Mouse (Mus musculus): ENCODE measurements at regions not wholly inside any gene's neighbourhood (a gene's known extent, or its start where the extent isn't known, plus 50 kb on each side); places are given as distances from the start of the nearest gene placed in this dataset.
"Not testable (repeated sequence)": the region's sequence is repeated elsewhere in the genome, so short reads cannot be mapped to it uniquely, and the experiment has no call there.

DNA sequence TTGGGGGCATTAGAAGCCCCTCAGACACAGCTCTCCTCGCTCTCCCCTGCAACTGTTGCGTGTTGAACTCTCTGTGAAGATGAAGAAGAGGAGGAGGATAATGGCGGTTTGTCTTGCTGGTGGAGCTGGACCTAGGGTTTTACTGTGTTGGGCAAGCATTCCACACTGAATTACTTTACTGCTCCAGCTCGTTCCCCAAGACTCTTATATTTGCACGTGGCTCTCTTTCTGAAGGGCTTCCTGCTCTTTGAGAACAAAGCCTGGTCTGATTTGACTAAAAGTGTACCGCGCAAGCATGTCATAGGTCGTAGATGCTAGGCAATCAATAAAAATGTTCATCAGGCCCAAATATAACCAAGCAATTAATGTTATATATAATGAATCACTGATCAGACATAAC is 509.1 kb downstream of the Zfp704 start:
- DNase-seq (ENCODE audit: low spot score) (no peak), ATAC-seq (ENCODE audit: insufficient read depth, low FRiP score, low TSS enrichment) (no peak)
- WGBS: 66% methylated on average over 8 of the region's 8 CpGs
- H3K9ac ChIP-seq (ENCODE audit: low read length): no peak overlapping the region
- no peaks in the 10 kb centered on the region for H3K9me3 ChIP-seq (ENCODE audit: control insufficient read depth, low read length)
- H3K4me1 ChIP-seq (ENCODE audit: control insufficient read depth, insufficient read depth, low read length): no peaks in the 10 kb centered on the region
- no peaks in the 10 kb centered on the region for H3K27me3 ChIP-seq (ENCODE audit: control insufficient read depth, insufficient read depth, low read length)
- H3K27ac ChIP-seq (ENCODE audit: low read depth, low read length): no peak overlapping the region
- no peaks in the 10 kb centered on the region for H3K36me3 ChIP-seq (ENCODE audit: control insufficient read depth, insufficient read depth, low read length)
- no peak overlapping the region for H3K4me2 ChIP-seq (ENCODE audit: low read depth)
- no peak overlapping the region for H3K4me3 ChIP-seq (ENCODE audit: low read depth, low read length)

DNA sequence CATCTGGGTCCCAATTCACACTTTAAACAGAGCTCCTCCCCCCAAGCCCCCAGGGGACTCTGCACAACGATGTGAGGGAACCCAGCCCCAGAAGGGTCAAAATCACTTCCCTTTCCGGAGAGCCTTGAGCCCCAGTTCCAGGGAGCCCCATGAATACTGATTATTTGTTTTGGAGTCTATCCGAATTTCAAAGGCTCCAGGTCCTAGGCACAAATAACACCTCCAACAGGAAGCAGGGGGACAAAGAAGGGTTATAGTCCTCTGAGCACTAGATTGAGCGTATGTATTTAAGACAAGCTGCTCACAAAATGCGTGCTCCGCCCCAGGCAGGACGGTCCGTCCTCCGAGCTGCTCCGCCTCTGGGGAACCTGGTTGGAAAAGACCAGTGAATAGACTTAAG is 511.4 kb downstream of the Zfp704 start:
- Histone ChIP-seq H3K9me3 (ENCODE audit: control insufficient read depth, low read length) (no peaks in the 10 kb centered on the region), H3K27me3 (ENCODE audit: control insufficient read depth, insufficient read depth, low read length) (no peaks in the 10 kb centered on the region), H3K36me3 (ENCODE audit: control insufficient read depth, insufficient read depth, low read length) (no peaks in the 10 kb centered on the region), H3K4me2 (ENCODE audit: low read depth) (no peak overlapping the region), H3K4me3 (ENCODE audit: low read depth, low read length) (no peak overlapping the region), H3K9ac (ENCODE audit: low read length) (no peak overlapping the region), H3K27ac (ENCODE audit: low read depth, low read length) (no peak overlapping the region), H3K4me1 (ENCODE audit: control insufficient read depth, insufficient read depth, low read length) (no peaks in the 10 kb centered on the region)
- WGBS: 82% methylated on average over 10 of the region's 10 CpGs
- ATAC-seq (ENCODE audit: insufficient read depth, low FRiP score, low TSS enrichment) (no peak), DNase-seq (ENCODE audit: low spot score) (no peak)

DNA sequence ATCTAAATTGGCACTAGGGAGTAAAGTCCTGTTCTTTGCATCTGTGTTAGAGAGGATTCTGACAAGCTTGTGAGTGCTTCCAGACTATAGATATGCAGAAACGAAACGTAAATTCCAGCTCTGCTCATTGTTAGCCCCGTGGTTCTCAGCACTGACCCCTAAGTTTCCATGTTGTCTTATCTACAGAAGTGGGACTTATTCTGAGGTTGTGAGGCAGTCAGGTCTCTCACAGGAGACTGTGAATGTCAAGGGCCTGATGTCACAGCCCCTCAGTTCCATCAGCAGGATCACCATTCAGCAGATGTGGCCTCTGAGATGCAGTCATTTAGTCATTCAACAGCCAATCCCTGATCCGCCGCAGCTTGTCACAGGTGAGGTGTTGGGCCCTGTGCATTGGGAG is 525.8 kb downstream of the Zfp704 start:
- Histone ChIP-seq H3K9me3 (ENCODE audit: control insufficient read depth, low read length) (no peaks in the 10 kb centered on the region), H3K36me3 (ENCODE audit: control insufficient read depth, insufficient read depth, low read length) (no peaks in the 10 kb centered on the region), H3K27ac (ENCODE audit: low read depth, low read length) (no peak overlapping the region), H3K4me3 (ENCODE audit: low read depth, low read length) (no peak overlapping the region), H3K4me2 (ENCODE audit: low read depth) (no peak overlapping the region), H3K4me1 (ENCODE audit: control insufficient read depth, insufficient read depth, low read length) (no peaks in the 10 kb centered on the region), H3K9ac (ENCODE audit: low read length) (no peak overlapping the region), H3K27me3 (ENCODE audit: control insufficient read depth, insufficient read depth, low read length) (no peaks in the 10 kb centered on the region)
- DNase-seq (ENCODE audit: low spot score) (no peak), ATAC-seq (ENCODE audit: insufficient read depth, low FRiP score, low TSS enrichment) (no peak)
- 90% methylated on average over 5 of the region's 5 CpGs for WGBS

DNA sequence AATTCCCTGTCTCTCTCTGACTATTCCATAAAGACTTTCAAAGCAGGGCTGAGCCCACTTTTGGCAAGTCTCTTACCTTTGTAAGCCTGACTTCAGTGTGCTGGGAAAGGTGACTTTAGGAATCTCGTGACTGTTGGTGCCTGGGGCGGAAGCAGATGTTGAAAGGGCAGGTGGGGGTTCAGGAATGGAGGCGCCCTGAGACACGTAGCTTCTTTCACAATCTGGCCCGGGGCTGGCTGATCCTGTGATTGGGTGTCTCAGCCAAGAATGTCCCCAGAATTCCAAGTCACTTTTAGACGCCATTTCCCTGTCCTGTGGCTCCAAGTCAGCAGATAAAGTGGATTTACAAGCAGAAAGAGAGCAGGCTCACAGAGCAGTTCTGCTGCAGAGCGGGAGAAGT is 527.8 kb downstream of the Zfp704 start:
- no peak overlapping the region for H3K4me2 ChIP-seq (ENCODE audit: low read depth)
- H3K36me3 ChIP-seq (ENCODE audit: control insufficient read depth, insufficient read depth, low read length): no peaks in the 10 kb centered on the region
- no peaks in the 10 kb centered on the region for H3K27me3 ChIP-seq (ENCODE audit: control insufficient read depth, insufficient read depth, low read length)
- no peak overlapping the region for H3K4me3 ChIP-seq (ENCODE audit: low read depth, low read length)
- H3K9me3 ChIP-seq (ENCODE audit: control insufficient read depth, low read length): no peaks in the 10 kb centered on the region
- H3K27ac ChIP-seq (ENCODE audit: low read depth, low read length): no peak overlapping the region
- DNase-seq (ENCODE audit: low spot score): no peak
- no peaks in the 10 kb centered on the region for H3K4me1 ChIP-seq (ENCODE audit: control insufficient read depth, insufficient read depth, low read length)
- no peak for ATAC-seq (ENCODE audit: insufficient read depth, low FRiP score, low TSS enrichment)
- H3K9ac ChIP-seq (ENCODE audit: low read length): no peak overlapping the region
- 73% methylated on average over 7 of the region's 7 CpGs for whole genome bisulfite sequencing

DNA sequence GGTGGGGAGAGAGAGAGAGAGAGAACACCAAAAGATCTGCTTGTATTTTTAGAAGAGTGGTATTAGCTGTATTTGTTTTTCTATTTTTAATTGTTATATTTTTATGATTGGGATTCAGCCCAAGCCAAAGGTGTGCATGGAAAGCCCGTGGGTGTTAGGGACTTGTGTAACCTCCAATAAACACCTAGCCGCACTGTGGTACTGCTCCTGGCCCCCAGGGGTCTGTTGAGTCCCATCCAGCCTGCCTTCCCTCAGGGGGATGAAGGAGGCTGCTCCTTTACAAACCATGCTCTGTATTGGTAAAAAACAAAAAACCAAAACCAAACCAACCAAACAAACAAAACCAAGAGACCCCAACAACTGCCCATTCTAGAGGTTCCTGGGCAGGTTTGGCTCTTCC is 531.7 kb downstream of the Zfp704 start:
- Histone ChIP-seq H3K9me3 (ENCODE audit: control insufficient read depth, low read length) (no peaks in the 10 kb centered on the region), H3K36me3 (ENCODE audit: control insufficient read depth, insufficient read depth, low read length) (no peaks in the 10 kb centered on the region), H3K27ac (ENCODE audit: low read depth, low read length) (no peak overlapping the region), H3K4me3 (ENCODE audit: low read depth, low read length) (no peak overlapping the region), H3K4me2 (ENCODE audit: low read depth) (no peak overlapping the region), H3K9ac (ENCODE audit: low read length) (no peak overlapping the region), H3K27me3 (ENCODE audit: control insufficient read depth, insufficient read depth, low read length) (no peaks in the 10 kb centered on the region), H3K4me1 (ENCODE audit: control insufficient read depth, insufficient read depth, low read length) (no peaks in the 10 kb centered on the region)
- ATAC-seq (ENCODE audit: insufficient read depth, low FRiP score, low TSS enrichment) (no peak), DNase-seq (ENCODE audit: low spot score) (no peak)
- 71% methylated on average over 2 of the region's 2 CpGs for WGBS

DNA sequence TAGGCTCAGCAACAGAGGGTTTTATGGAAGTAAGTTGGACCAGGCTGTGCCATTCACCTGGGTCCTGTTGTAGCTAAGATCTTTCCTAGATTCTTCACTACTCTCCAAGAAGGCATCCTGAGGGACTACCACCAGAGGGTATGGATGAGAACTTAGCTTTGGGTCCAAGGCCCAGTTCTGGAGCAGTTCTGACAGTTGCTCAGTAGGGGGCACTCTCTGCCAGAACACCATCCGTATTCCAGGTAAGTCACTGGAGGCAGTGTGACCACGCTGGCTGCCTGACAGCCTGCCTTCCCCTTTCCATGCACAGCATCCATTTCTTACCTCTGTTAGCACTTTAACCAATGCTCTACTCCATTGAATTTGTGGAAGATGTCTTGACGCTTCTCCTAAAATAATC is 533.2 kb downstream of the Zfp704 start:
- Histone ChIP-seq H3K4me3 (ENCODE audit: low read depth, low read length) (no peak overlapping the region), H3K27ac (ENCODE audit: low read depth, low read length) (no peak overlapping the region), H3K4me1 (ENCODE audit: control insufficient read depth, insufficient read depth, low read length) (no peaks in the 10 kb centered on the region), H3K9me3 (ENCODE audit: control insufficient read depth, low read length) (no peaks in the 10 kb centered on the region), H3K4me2 (ENCODE audit: low read depth) (no peak overlapping the region), H3K27me3 (ENCODE audit: control insufficient read depth, insufficient read depth, low read length) (no peaks in the 10 kb centered on the region), H3K36me3 (ENCODE audit: control insufficient read depth, insufficient read depth, low read length) (no peaks in the 10 kb centered on the region), H3K9ac (ENCODE audit: low read length) (no peak overlapping the region)
- ATAC-seq (ENCODE audit: insufficient read depth, low FRiP score, low TSS enrichment) (no peak), DNase-seq (ENCODE audit: low spot score) (peak; percentile 64)
- WGBS: 29% methylated on average over 3 of the region's 3 CpGs

DNA sequence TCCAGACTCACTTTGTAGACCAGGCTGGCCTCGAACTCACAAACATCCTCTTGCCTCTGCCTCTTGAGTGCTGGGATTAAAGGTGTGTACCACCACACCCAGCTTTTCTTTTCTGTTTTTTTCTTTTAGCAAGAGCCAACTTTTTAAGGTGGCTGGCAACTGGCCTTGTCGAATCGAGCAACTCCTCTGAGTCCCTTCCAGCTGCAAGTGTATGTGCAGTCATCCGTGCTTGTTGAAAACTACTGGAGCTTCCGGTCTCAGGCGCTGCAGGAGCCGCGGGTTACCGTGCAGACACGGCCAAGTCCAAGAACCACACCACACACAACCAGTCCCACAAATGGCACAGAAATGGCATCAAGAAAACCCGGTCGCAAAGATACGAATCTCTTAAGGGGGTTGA is 537.4 kb downstream of the Zfp704 start:
- not testable (repeated sequence) for ATAC-seq (ENCODE audit: insufficient read depth, low FRiP score, low TSS enrichment); DNase-seq (ENCODE audit: low spot score); H3K4me3 ChIP-seq (ENCODE audit: low read depth, low read length); H3K4me1 ChIP-seq (ENCODE audit: control insufficient read depth, insufficient read depth, low read length); H3K9me3 ChIP-seq (ENCODE audit: control insufficient read depth, low read length); H3K27ac ChIP-seq (ENCODE audit: low read depth, low read length); H3K9ac ChIP-seq (ENCODE audit: low read length); H3K36me3 ChIP-seq (ENCODE audit: control insufficient read depth, insufficient read depth, low read length); H3K4me2 ChIP-seq (ENCODE audit: low read depth); H3K27me3 ChIP-seq (ENCODE audit: control insufficient read depth, insufficient read depth, low read length)
- WGBS: 92% methylated on average over 13 of the region's 13 CpGs

DNA sequence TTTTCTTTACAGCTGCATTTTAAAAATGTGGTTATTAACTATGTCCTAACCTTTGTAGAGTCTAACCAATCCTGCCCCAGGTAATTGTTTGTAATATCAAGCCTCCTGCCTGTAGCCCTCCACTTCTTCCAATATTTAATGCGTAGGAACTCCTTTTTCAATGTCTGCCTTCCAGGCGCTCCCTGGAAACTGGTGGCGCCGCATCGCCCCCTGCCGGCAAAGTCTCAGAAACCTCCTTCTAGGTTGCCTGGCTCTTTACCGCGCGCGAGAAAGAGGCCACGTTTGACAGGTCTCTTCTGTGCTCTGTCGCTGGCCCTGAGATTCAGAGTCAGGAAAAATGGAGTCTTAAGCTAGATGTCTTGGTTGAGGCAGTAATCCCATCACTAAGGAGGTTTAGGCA is 542.8 kb downstream of the Zfp704 start:
- Histone ChIP-seq H3K9me3 (ENCODE audit: control insufficient read depth, low read length) (no peaks in the 10 kb centered on the region), H3K36me3 (ENCODE audit: control insufficient read depth, insufficient read depth, low read length) (no peaks in the 10 kb centered on the region), H3K4me1 (ENCODE audit: control insufficient read depth, insufficient read depth, low read length) (0 out of 2 replicates have a peak, but pooled peaks cover 4% of the 10 kb centered on the region), H3K27ac (ENCODE audit: low read depth, low read length) (no peak overlapping the region), H3K4me3 (ENCODE audit: low read depth, low read length) (no peak overlapping the region), H3K27me3 (ENCODE audit: control insufficient read depth, insufficient read depth, low read length) (no peaks in the 10 kb centered on the region), H3K4me2 (ENCODE audit: low read depth) (no peak overlapping the region), H3K9ac (ENCODE audit: low read length) (no peak overlapping the region)
- WGBS: 4% methylated on average over 12 of the region's 12 CpGs
- DNase-seq (ENCODE audit: low spot score) (peak; percentile 73), ATAC-seq (ENCODE audit: insufficient read depth, low FRiP score, low TSS enrichment) (no peak)

DNA sequence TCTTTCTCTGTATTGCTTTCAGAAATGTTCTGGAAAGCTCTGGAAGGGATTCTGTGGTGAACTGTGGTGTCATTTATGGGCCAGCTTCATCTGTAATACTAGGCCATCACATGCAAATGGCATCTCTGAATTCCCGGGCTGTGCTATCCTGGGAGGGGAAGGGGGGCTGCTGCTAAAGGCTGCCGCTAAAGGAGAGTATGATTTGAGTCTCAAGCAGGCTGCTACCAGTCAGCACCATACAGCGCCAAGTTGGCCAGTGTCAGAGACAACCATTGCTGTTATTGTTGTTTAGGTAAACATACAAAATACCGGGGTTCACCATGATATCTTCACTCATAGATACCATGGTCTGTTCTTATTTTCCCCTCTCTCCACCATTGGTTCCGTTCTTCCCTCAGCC is 543.5 kb downstream of the Zfp704 start:
- ATAC-seq (ENCODE audit: insufficient read depth, low FRiP score, low TSS enrichment): no peak
- no peaks in the 10 kb centered on the region for H3K36me3 ChIP-seq (ENCODE audit: control insufficient read depth, insufficient read depth, low read length)
- no peak overlapping the region for H3K4me2 ChIP-seq (ENCODE audit: low read depth)
- 80% methylated on average over 5 of the region's 5 CpGs for WGBS
- no peak overlapping the region for H3K9ac ChIP-seq (ENCODE audit: low read length)
- 0 out of 2 replicates have a peak, but pooled peaks cover 4% of the 10 kb centered on the region for H3K4me1 ChIP-seq (ENCODE audit: control insufficient read depth, insufficient read depth, low read length)
- no peak overlapping the region for H3K27ac ChIP-seq (ENCODE audit: low read depth, low read length)
- no peaks in the 10 kb centered on the region for H3K9me3 ChIP-seq (ENCODE audit: control insufficient read depth, low read length)
- DNase-seq (ENCODE audit: low spot score): no peak
- H3K27me3 ChIP-seq (ENCODE audit: control insufficient read depth, insufficient read depth, low read length): no peaks in the 10 kb centered on the region
- H3K4me3 ChIP-seq (ENCODE audit: low read depth, low read length): no peak overlapping the region
